Mouse (Mus musculus): Measurements from ENCODE around the gene Olfr1134.

- no peak for TF ChIP-seq CTCF (IDR thresholded peaks at IDR 0.05; ENCODE audit: low read depth)
- TF ChIP-seq EP300 (IDR thresholded peaks at IDR 0.05; ENCODE audit: low read depth) = no peak
Measured at GRCm38 (mm10) chr2:87642441-87642840, 15.8 kb downstream of the Olfr1134 start.
